Mouse (Mus musculus) liver, embryonic 13.5 days (tissue): Measurements from ENCODE around the gene Epgn. TPM values are rescaled to one million over a fixed set of nuclear protein-coding genes. Genes with fewer than 3 reads are reported as not detected.

Experiments
- polyA plus RNA-seq: library from polyadenylated mRNA; unstranded; fragments of >200 nt; fragmentation: Nextera tagmentation; extraction: Ambion mirVana; gene quantifications from 2 replicates; pipeline ENCODE4 v1.2.1, GENCODE M21; 2015

Epgn gene
- polyA plus RNA-seq, 1 experiment from 2014 or later = 0.06 TPM

Other genes starting within 250 kb of the Epgn start
- not detected in 2 replicates for gene Cxcl3, start 241.4 kb upstream of the Epgn start, polyA plus RNA-seq
- gene Cxcl15, start 232.9 kb upstream of the Epgn start, polyA plus RNA-seq = not detected in 2 replicates
- gene Cxcl1, start 136.2 kb upstream of the Epgn start, polyA plus RNA-seq = 0.78 and 1.5 TPM in 2 replicates
- gene Cxcl2, start 123.6 kb upstream of the Epgn start, polyA plus RNA-seq = not detected in 2 replicates
- gene Mthfd2l, start 96.3 kb upstream of the Epgn start, polyA plus RNA-seq = 9.7 and 10.0 TPM in 2 replicates
- gene Ereg, start 47.2 kb downstream of the Epgn start, polyA plus RNA-seq = 0.06 and 0.10 TPM in 2 replicates
- gene Areg, start 112.1 kb downstream of the Epgn start, polyA plus RNA-seq = not detected in 2 replicates